Mouse (Mus musculus): ENCODE results near the gene Ptprcap. TPM values are rescaled to one million over a fixed set of nuclear protein-coding genes. Genes with fewer than 3 reads are reported as not detected.
A peak's percentile ranks its signal among the peaks of the same experiment; 100 is the strongest.

Ptprcap gene
- 0.73 and 1.1 TPM in 2 replicates for polyA plus RNA-seq (2016; fragmentation: Nextera tagmentation; extraction: Ambion mirVana)

- Histone ChIP-seq H3K4me1 (replicated peaks) (peaks cover 52% of the 10 kb centered on the region), H3K36me3 (peaks cover 69% of the 10 kb centered on the region), H3K9ac (no peak within 1 kb of the TSS), H3K9me3 (replicated peaks) (no peaks in the 10 kb centered on the region), H3K4me2 (no peak within 1 kb of the TSS), H3K4me3 (no peak within 1 kb of the TSS), H3K27me3 (replicated peaks) (no peaks in the 10 kb centered on the region), H3K27ac (ENCODE audit: poor library complexity, severe bottlenecking) (no peak within 1 kb of the TSS)
- no peak for ATAC-seq (ENCODE audit: insufficient number of reproducible peaks, low FRiP score)
- 52% methylated on average over 11 of the region's 11 CpGs for WGBS
Measured at GRCm38 (mm10) chr19:4153232-4153654, at the start of gene Ptprcap. Gene Ptprcap (plus strand): TSS chr19:4153604.

DNA sequence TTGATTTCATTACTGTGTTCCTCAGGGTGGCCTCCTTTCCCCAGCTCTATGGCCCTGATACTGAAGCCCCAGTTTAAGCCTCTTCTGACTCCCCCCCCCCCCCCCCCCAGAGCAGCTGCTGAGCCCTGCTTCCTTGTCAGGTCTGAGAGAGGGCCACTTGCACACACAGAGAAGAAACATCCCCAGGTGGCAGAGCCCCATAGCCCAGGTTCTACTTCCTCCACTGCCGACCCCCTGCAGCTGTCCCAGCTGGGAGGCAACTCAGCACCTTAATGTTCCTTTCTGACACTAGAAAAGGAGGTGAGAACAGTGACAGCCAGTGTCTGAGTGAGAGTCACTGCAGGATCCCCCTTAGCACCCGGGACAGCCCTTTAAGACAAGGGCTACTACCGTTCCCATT, 49.6 kb upstream of the Ptprcap start:
- Histone ChIP-seq H3K4me1 (replicated peaks) (peaks cover 23% of the 10 kb centered on the region), H3K4me2 (no peak overlapping the region), H3K27me3 (replicated peaks) (peaks cover 50% of the 10 kb centered on the region), H3K36me3 (peaks cover 19% of the 10 kb centered on the region; the same call in 1 of the 2 replicates), H3K9ac (no peak overlapping the region), H3K4me3 (no peak overlapping the region), H3K9me3 (replicated peaks) (no peaks in the 10 kb centered on the region), H3K27ac (ENCODE audit: poor library complexity, severe bottlenecking) (no peak overlapping the region)
- 41% methylated on average over 3 of the region's 3 CpGs for WGBS
- no peak for ATAC-seq (ENCODE audit: insufficient number of reproducible peaks, low FRiP score)

DNA sequence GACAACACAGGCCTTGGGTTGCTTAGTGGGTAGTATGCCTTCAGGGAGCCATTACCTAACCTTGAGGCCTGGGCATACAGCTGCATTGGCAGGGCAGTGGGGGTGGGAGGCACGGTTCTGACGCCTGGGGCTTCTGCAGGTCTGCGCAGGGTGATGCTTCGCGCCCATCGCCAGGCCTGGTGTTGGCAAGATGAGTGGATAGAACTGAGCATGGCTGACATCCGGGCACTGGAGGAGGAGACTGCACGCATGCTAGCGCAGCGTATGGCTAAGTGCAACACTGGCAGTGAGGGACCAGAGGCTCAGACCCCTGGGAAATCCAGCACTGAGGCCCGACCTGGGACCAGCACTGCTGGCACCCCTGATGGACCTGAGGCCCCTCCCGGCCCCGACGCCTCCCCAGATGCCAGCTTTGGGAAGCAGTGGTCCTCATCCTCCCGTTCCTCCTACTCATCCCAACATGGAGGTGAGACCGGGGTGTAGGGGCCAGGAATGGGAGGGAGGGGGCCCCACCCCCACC, 48.7 kb upstream of the Ptprcap start:
- H3K4me2 ChIP-seq = no peak overlapping the region
- no peak overlapping the region for H3K9ac ChIP-seq
- WGBS = 83% methylated on average over 16 of the region's 16 CpGs
- no peaks in the 10 kb centered on the region for H3K9me3 ChIP-seq (replicated peaks)
- H3K27ac ChIP-seq (ENCODE audit: poor library complexity, severe bottlenecking) = no peak overlapping the region
- peaks cover 19% of the 10 kb centered on the region; the same call in 1 of the 2 replicates for H3K36me3 ChIP-seq
- H3K27me3 ChIP-seq (replicated peaks) = peaks cover 50% of the 10 kb centered on the region
- H3K4me3 ChIP-seq = no peak overlapping the region
- peaks cover 14% of the 10 kb centered on the region for H3K4me1 ChIP-seq (replicated peaks)
- no peak for ATAC-seq (ENCODE audit: insufficient number of reproducible peaks, low FRiP score)

GRCm38 (mm10) chr19:4106654-4107053, 46.8 kb upstream of the Ptprcap start:
- ATAC-seq (ENCODE audit: insufficient number of reproducible peaks, low FRiP score) = no peak
- Histone ChIP-seq H3K9ac (no peak overlapping the region), H3K27me3 (replicated peaks) (peaks cover 34% of the 10 kb centered on the region), H3K9me3 (replicated peaks) (no peaks in the 10 kb centered on the region), H3K4me2 (no peak overlapping the region), H3K36me3 (peaks cover 26% of the 10 kb centered on the region), H3K4me3 (no peak overlapping the region), H3K27ac (ENCODE audit: poor library complexity, severe bottlenecking) (no peak overlapping the region), H3K4me1 (replicated peaks) (no peaks in the 10 kb centered on the region)
- 82% methylated on average over 14 of the region's 14 CpGs for WGBS

DNA sequence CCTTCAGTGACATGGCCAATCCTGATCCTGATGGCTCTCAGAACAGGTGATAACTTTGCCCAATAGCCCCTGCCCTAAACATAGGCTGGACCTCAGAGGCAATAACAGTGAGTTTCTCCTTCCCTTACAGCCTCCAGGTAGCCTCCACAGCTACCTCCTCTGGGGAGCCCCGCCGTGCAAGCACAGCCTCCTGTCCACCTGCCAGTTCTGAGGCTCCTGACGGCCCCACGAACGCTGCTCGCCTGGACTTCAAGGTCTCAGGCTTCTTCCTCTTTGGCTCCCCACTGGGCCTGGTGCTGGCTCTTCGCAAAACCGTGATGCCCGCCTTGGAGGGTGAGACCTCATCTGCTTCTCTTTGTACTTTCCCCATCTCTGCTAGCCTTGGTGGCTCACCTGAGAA, 44.9 kb upstream of the Ptprcap start:
- Histone ChIP-seq H3K27me3 (replicated peaks) (peaks cover 15% of the 10 kb centered on the region), H3K9me3 (replicated peaks) (no peaks in the 10 kb centered on the region), H3K9ac (no peak overlapping the region), H3K36me3 (peaks cover 38% of the 10 kb centered on the region), H3K4me1 (replicated peaks) (peaks cover 7% of the 10 kb centered on the region), H3K27ac (ENCODE audit: poor library complexity, severe bottlenecking) (no peak overlapping the region), H3K4me2 (no peak overlapping the region), H3K4me3 (no peak overlapping the region)
- no peak for ATAC-seq (ENCODE audit: insufficient number of reproducible peaks, low FRiP score)
- WGBS = 81% methylated on average over 9 of the region's 9 CpGs

DNA sequence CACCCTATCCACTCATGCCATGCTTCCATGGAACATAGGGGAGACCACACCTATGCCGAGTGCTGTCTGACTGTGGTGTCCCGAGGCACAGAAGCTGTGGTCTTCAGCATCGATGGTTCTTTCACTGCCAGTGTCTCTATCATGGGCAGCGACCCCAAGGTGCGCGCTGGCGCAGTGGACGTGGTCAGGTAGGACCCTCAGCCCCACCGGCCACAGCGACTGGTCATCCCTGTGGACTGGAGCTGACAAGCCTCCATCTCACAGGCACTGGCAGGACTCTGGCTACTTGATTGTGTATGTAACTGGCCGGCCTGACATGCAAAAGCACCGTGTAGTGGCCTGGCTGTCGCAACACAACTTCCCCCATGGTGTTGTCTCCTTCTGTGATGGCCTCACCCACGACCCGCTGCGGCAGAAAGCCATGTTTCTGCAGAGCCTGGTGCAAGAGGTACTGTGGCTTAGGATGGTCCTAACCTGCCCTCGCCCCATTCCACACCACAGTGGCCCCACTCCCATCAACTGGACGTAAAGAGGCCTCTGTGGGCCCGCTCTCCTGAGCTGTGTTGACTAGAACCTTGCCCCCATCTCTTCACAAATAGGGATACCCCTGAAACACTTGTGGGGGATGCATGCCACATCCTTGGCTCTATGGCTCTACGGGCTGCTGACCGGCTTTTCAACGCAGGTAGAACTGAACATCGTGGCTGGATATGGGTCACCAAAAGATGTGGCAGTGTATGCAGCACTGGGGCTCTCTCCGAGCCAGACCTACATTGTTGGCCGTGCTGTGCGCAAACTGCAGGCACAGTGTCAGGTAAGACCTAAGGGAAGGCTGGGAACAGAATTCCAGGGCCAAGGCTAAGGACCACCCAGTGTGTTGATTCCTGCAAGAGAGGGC, 41.1 kb upstream of the Ptprcap start:
- Histone ChIP-seq H3K4me3 (no peak overlapping the region), H3K36me3 (peaks cover 63% of the 10 kb centered on the region), H3K9me3 (replicated peaks) (no peaks in the 10 kb centered on the region), H3K4me1 (replicated peaks) (peaks cover 13% of the 10 kb centered on the region), H3K27ac (ENCODE audit: poor library complexity, severe bottlenecking) (no peak overlapping the region), H3K27me3 (replicated peaks) (no peaks in the 10 kb centered on the region), H3K4me2 (no peak overlapping the region), H3K9ac (no peak overlapping the region)
- WGBS = 88% methylated on average over 26 of the region's 26 CpGs
- no peak for ATAC-seq (ENCODE audit: insufficient number of reproducible peaks, low FRiP score)

DNA sequence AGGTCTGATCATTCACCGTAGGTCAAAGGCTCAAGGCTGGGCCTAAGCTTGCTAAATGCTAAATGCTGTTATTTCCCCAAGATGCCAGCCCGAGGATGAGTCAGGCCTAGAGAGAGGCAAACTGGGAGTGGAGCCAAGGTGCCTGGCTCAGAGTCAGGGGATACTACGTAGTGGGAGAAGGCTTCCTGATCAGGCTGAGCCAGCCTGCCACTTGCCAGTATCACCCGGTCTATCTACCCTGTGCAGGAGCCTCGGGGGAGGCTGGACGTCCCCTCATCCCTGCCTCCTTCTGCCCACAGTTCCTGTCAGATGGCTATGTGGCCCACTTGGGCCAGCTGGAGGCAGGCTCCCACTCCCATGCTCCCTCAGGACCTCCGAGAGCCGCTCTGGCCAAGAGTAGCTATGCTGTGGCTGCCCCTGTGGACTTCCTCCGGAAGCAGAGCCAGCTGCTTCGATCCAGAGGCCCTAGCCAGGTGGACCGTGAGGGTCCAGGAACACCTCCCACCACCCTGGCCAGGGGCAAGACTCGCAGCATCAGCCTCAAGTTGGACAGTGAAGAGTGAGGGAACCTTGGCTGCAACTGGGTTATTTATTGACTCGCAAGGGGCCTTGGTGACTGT, 40.1 kb upstream of the Ptprcap start:
- H3K9me3 ChIP-seq (replicated peaks) = no peaks in the 10 kb centered on the region
- H3K27me3 ChIP-seq (replicated peaks) = no peaks in the 10 kb centered on the region
- no peak overlapping the region for H3K4me2 ChIP-seq
- peaks cover 73% of the 10 kb centered on the region for H3K36me3 ChIP-seq
- 0 out of 2 replicates have a peak, but pooled peaks have one; percentile 16 for ATAC-seq (ENCODE audit: insufficient number of reproducible peaks, low FRiP score)
- H3K4me1 ChIP-seq (replicated peaks) = peaks cover 13% of the 10 kb centered on the region
- H3K9ac ChIP-seq = no peak overlapping the region
- no peak overlapping the region for H3K4me3 ChIP-seq
- 66% methylated on average over 13 of the region's 13 CpGs for whole genome bisulfite sequencing
- H3K27ac ChIP-seq (ENCODE audit: poor library complexity, severe bottlenecking) = peak overlapping the region; percentile 35; the same call in 1 of the 2 replicates

GRCm38 (mm10) chr19:4113806-4114230, 39.6 kb upstream of the Ptprcap start:
- Histone ChIP-seq H3K27ac (ENCODE audit: poor library complexity, severe bottlenecking) (peak overlapping the region; percentile 35; the same call in 1 of the 2 replicates), H3K4me2 (no peak overlapping the region), H3K4me1 (replicated peaks) (peaks cover 13% of the 10 kb centered on the region), H3K36me3 (peaks cover 75% of the 10 kb centered on the region), H3K9ac (no peak overlapping the region), H3K4me3 (no peak overlapping the region), H3K27me3 (replicated peaks) (no peaks in the 10 kb centered on the region), H3K9me3 (replicated peaks) (no peaks in the 10 kb centered on the region)
- no peak for ATAC-seq (ENCODE audit: insufficient number of reproducible peaks, low FRiP score)
- 40% methylated on average over 5 of the region's 5 CpGs for WGBS

GRCm38 (mm10) chr19:4114551-4114950, 38.9 kb upstream of the Ptprcap start:
- ATAC-seq (ENCODE audit: insufficient number of reproducible peaks, low FRiP score) = no peak
- Histone ChIP-seq H3K4me1 (replicated peaks) (peaks cover 13% of the 10 kb centered on the region), H3K27me3 (replicated peaks) (no peaks in the 10 kb centered on the region), H3K36me3 (peaks cover 77% of the 10 kb centered on the region), H3K4me2 (no peak overlapping the region), H3K27ac (ENCODE audit: poor library complexity, severe bottlenecking) (no peak overlapping the region), H3K9me3 (replicated peaks) (no peaks in the 10 kb centered on the region), H3K4me3 (no peak overlapping the region), H3K9ac (no peak overlapping the region)
- WGBS = 85% methylated on average over 10 of the region's 10 CpGs

DNA sequence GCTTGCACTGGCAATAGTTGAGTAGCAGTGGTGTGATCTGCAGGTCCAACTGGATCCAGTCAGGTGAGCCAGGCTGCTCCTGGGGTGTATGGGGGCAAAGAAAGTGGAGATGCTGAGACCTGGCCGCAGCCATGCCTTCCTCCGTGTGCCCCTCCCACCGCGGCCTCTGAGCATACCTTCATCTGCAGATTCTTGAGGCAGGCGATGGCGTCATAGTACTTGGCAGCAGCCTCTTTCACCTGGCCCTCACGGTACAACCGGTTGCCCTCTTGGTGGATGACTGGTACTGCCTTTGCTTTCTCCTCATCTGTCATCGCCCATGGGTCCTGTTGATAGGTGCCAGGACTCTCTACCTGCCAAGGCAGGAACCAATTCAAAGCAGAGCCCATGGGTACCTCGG, 38.3 kb upstream of the Ptprcap start:
- no peak overlapping the region for H3K27ac ChIP-seq (ENCODE audit: poor library complexity, severe bottlenecking)
- H3K9ac ChIP-seq = no peak overlapping the region
- no peak overlapping the region for H3K4me3 ChIP-seq
- H3K4me1 ChIP-seq (replicated peaks) = peaks cover 13% of the 10 kb centered on the region
- H3K4me2 ChIP-seq = no peak overlapping the region
- H3K27me3 ChIP-seq (replicated peaks) = no peaks in the 10 kb centered on the region
- 89% methylated on average over 10 of the region's 10 CpGs for WGBS
- no peaks in the 10 kb centered on the region for H3K9me3 ChIP-seq (replicated peaks)
- peaks cover 77% of the 10 kb centered on the region for H3K36me3 ChIP-seq
- ATAC-seq (ENCODE audit: insufficient number of reproducible peaks, low FRiP score) = no peak

- 79% methylated on average over 11 of the region's 11 CpGs for WGBS
- peaks cover 19% of the 10 kb centered on the region for H3K4me1 ChIP-seq (replicated peaks)
- H3K27me3 ChIP-seq (replicated peaks) = no peaks in the 10 kb centered on the region
- no peaks in the 10 kb centered on the region for H3K9me3 ChIP-seq (replicated peaks)
- H3K4me2 ChIP-seq = no peak overlapping the region
- no peak overlapping the region for H3K27ac ChIP-seq (ENCODE audit: poor library complexity, severe bottlenecking)
- ATAC-seq (ENCODE audit: insufficient number of reproducible peaks, low FRiP score) = no peak
- H3K4me3 ChIP-seq = no peak overlapping the region
- no peak overlapping the region for H3K9ac ChIP-seq
- H3K36me3 ChIP-seq = peaks cover 77% of the 10 kb centered on the region
Measured at GRCm38 (mm10) chr19:4115816-4116215, 37.6 kb upstream of the Ptprcap start.
